Mouse (Mus musculus) ES-E14 (cell line): ENCODE data around the gene Gjb1. TPM values are rescaled to one million over a fixed set of nuclear protein-coding genes. Genes with fewer than 3 reads are reported as not detected.

Experiments
- DNase-seq: peaks from one replicate; pipeline ENCODE4 v3.0.0-alpha.2; 2013; ENCODE audit warnings: low read depth, low spot score
- H3K27ac ChIP-seq: 2 replicates; pipeline ENCODE4 v1.5.1; 2012; ENCODE audit warnings: low read depth, mild to moderate bottlenecking, low read length, moderate library complexity, mixed read lengths; ENCODE audit not compliant: poor library complexity, insufficient read depth, severe bottlenecking
- H3K36me3 ChIP-seq: 2 replicates; pipeline ENCODE4 v1.6.1; 2012; ENCODE audit warnings: mild to moderate bottlenecking, low read length, moderate library complexity, mixed read lengths; ENCODE audit not compliant: control insufficient read depth, poor library complexity, insufficient read depth, severe bottlenecking
- H3K4me1 ChIP-seq, 2 experiments: fragments of 150-350 bp in 1 of 2; sonication (generic) in 1 of 2; 2 replicates each; pipeline ENCODE4 v1.6.1; 2012; ENCODE audit warnings: low read length in 2 of 2, mild to moderate bottlenecking in 1 of 2, mixed read lengths in 1 of 2; ENCODE audit not compliant: control insufficient read depth in 2 of 2, insufficient read depth in 2 of 2, poor library complexity in 1 of 2
- H3K4me3 ChIP-seq, 2 experiments: fragments of 150-350 bp in 1 of 2; sonication (generic) in 1 of 2; 2 replicates each; pipeline ENCODE4 v1.5.1; 2012; ENCODE audit warnings: low read length in 2 of 2, low read depth in 1 of 2, mild to moderate bottlenecking in 1 of 2, mixed read lengths in 1 of 2; ENCODE audit not compliant: insufficient read depth in 1 of 2, poor library complexity in 1 of 2, severe bottlenecking in 1 of 2
- H3K9ac ChIP-seq: 2 replicates; pipeline ENCODE4 v1.6.1; 2012; ENCODE audit warnings: low read depth, mild to moderate bottlenecking, low read length, mixed read lengths; ENCODE audit not compliant: poor library complexity, insufficient read depth, severe bottlenecking
- H3K9me3 ChIP-seq: fragments of 150-350 bp; sonication (generic); 2 replicates; pipeline ENCODE4 v1.6.1; 2012; ENCODE audit warnings: low read depth, mild to moderate bottlenecking, low read length; ENCODE audit not compliant: control insufficient read depth, insufficient read depth
- CHD2 ChIP-seq: IDR thresholded peaks from 2 replicates; pipeline ENCODE4 v1.6.1; 2014; ENCODE audit warnings: mild to moderate bottlenecking, low read depth, low read length, inconsistent platforms
- HCFC1 ChIP-seq: IDR thresholded peaks from 2 replicates; pipeline ENCODE4 v1.6.1; 2012; ENCODE audit warnings: low read length, inconsistent platforms, borderline replicate concordance; ENCODE audit not compliant: insufficient read depth
- MAFK ChIP-seq: IDR thresholded peaks from 2 replicates; pipeline ENCODE4 v1.6.1; 2014; ENCODE audit warnings: mild to moderate bottlenecking, low read depth, low read length, inconsistent platforms; ENCODE audit not compliant: insufficient read depth
- ZC3H11A ChIP-seq: IDR thresholded peaks from 2 replicates; pipeline ENCODE4 v1.6.1; 2012; ENCODE audit warnings: low read depth, mild to moderate bottlenecking, inconsistent platforms, low read length, borderline replicate concordance
- ZNF384 ChIP-seq: IDR thresholded peaks from 2 replicates; pipeline ENCODE4 v1.6.1; 2012; ENCODE audit warnings: low read depth, low read length, inconsistent platforms
- in situ Hi-C, 2 experiments: fragments of 600-800 bp; cut with MboI; formaldehyde crosslinking; loops; one replicate each; pipeline ENCODE4 v1.15.1; 2025; ENCODE audit warnings: low sequenced_read_pairs in 2 of 2, inconsistent platforms in 1 of 2; ENCODE audit not compliant: unreplicated experiment in 2 of 2
- total RNA-seq: library from RNA; depleted of rRNA; stranded (reverse); fragments of 300-350 nt; gene quantifications from 2 replicates; pipeline ENCODE4 v1.2.3, GENCODE M21; 2012

Gjb1 gene
- total RNA-seq, 1 experiment, result 6.3 TPM

DNA sequence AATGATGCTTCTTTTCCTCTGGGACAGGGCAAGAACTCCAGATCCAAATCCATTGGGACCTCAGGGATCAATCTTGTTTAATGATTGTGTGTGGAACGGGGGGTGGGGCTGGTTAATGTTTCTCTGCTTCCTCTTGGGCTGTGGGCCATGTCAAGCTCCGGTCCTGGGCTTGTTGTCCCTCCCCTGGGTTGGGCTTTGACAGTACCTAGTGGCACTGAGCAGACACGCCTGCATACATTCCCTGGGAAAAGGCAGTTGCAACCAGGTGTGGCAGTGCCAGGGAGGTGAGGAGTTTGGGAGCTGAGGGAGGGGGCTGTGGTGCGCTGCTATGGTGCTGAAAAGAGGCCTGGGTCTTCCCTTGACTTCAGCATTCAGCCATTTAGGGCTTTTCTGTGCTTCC lies 898 bp downstream of the Gjb1 start:
- Histone ChIP-seq H3K27ac (no peak overlapping the region), H3K9me3 (no peaks in the 10 kb centered on the region), H3K4me3 (no peak overlapping the region), H3K4me1 (peaks cover 0 to 4% of the 10 kb centered on the region in 2 experiments; a peak in 2 of 4 replicates), H3K9ac (no peak overlapping the region), H3K36me3 (no peaks in the 10 kb centered on the region)
- in situ Hi-C loops, result no loop called here
- no peak for TF ChIP-seq ZNF384
- no peak for TF ChIP-seq MAFK
- no peak for TF ChIP-seq HCFC1
- no peak for TF ChIP-seq CHD2
- TF ChIP-seq ZC3H11A, result no peak
- no peak for DNase-seq

DNA sequence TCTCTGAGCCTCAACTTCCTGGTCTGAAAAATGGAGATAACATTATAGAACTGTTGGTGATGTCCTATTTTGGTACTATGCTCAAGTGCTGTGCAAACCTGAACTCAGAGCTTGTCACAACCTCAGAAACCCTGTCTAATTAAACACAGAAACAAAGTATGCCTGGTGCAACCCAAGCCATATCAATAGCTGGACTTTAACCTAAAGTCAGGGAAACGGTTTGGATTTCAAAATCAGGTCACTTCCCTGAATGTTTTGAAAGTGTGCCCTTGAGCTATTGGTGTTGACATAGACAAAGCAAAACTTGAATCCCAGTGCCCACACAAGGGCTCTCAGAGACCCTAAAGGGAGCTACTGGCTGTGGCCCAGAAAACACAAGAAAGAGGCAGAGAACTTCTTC lies 3.6 kb downstream of the Gjb1 start:
- H3K9ac ChIP-seq, result no peak overlapping the region
- H3K4me3 ChIP-seq, result no peak overlapping the region
- in situ Hi-C loops, result no loop called here
- H3K36me3 ChIP-seq, result no peaks in the 10 kb centered on the region
- H3K9me3 ChIP-seq, result no peaks in the 10 kb centered on the region
- H3K4me1 ChIP-seq, result peaks cover 2 to 19% of the 10 kb centered on the region in 2 experiments; a peak in 2 of 4 replicates
- H3K27ac ChIP-seq, result no peak overlapping the region
- no peak for DNase-seq
- TF ChIP-seq ZC3H11A (no peak), MAFK (no peak), HCFC1 (no peak), ZNF384 (no peak), CHD2 (no peak)

DNA sequence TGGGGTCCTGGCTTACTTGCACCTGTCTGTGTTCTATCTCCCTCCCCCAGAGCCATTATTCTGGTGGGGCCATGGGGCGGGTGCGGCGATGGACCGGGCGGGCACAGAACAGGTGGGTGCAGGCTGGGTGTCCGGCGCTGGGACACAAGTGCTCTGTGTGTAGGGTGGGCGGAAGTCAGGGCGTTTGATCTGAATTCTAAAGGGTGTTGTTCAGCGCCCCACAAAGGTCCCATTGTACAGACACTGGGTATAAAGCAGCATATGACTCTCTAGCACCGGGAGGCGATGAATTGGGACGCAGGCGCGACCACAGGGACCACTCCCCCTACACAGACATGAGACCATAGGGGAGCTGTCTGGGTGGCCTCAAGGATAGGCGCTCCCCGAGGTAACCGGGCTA lies 7.3 kb downstream of the Gjb1 start:
- Histone ChIP-seq H3K27ac (no peak overlapping the region), H3K36me3 (no peaks in the 10 kb centered on the region)

DNA sequence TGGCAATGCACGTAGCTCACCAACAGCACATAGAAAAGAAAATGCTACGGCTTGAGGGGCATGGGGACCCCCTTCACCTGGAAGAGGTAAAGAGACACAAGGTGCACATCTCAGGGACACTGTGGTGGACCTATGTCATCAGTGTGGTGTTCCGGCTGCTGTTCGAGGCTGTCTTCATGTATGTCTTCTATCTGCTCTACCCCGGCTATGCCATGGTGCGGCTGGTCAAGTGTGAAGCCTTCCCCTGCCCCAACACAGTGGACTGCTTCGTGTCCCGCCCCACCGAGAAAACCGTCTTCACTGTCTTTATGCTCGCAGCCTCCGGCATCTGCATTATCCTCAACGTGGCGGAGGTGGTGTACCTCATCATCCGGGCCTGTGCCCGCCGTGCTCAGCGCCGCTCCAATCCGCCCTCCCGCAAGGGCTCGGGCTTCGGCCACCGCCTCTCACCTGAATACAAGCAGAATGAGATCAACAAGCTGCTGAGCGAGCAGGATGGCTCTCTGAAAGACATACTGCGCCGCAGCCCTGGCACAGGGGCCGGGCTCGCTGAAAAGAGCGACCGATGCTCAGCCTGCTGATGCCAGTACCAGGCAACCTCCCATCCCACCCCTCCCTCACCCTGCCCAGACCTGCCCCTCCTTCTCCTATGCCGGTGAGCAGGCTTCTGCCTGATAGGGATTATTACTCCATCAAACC lies 8.4 kb downstream of the Gjb1 start:
- no peak for DNase-seq
- H3K4me3 ChIP-seq, result peak overlapping the region; percentile 26 to 62; a peak in 3 of 4 replicates
- H3K4me1 ChIP-seq, result peaks cover 2 to 24% of the 10 kb centered on the region in 2 experiments; a peak in 2 of 4 replicates
- H3K27ac ChIP-seq, result no peak overlapping the region
- in situ Hi-C loops, result no loop called here
- no peaks in the 10 kb centered on the region for H3K9me3 ChIP-seq
- no peaks in the 10 kb centered on the region for H3K36me3 ChIP-seq
- TF ChIP-seq MAFK (no peak), ZNF384 (no peak), CHD2 (no peak), ZC3H11A (no peak), HCFC1 (no peak)
- peak overlapping the region; percentile 70 for H3K9ac ChIP-seq

More for the DNA sequence above, 7.3 kb downstream of the Gjb1 start:
- Histone ChIP-seq H3K9me3 (no peaks in the 10 kb centered on the region), H3K9ac (no peak overlapping the region), H3K4me3 (peak overlapping the region in 1 of 2 experiments; percentile 17; a peak in 1 of 4 replicates), H3K4me1 (peaks cover 2 to 24% of the 10 kb centered on the region in 2 experiments; a peak in 2 of 4 replicates)
- DNase-seq, result no peak
- in situ Hi-C loops, result no loop called here
- TF ChIP-seq MAFK, result no peak
- no peak for TF ChIP-seq HCFC1
- TF ChIP-seq CHD2, result no peak
- no peak for TF ChIP-seq ZNF384
- TF ChIP-seq ZC3H11A, result no peak
